Mouse (Mus musculus): ENCODE results near the gene Mia2. TPM values are rescaled to one million over a fixed set of nuclear protein-coding genes. Genes with fewer than 3 reads are reported as not detected.

Mia2 gene
- polyA plus RNA-seq, 1 experiment from 2014 or later = 33.2 TPM

GRCm38 (mm10) chr12:59072286-59072685 is 23.3 kb upstream of the Mia2 start:
- H3K9ac ChIP-seq (ENCODE audit: low read length) = no peak overlapping the region
- no peak overlapping the region for H3K4me3 ChIP-seq (ENCODE audit: control insufficient read depth in 1 of 2, insufficient read depth in 1 of 2, low read depth in 1 of 2, low read length in 2 of 2)
- H3K36me3 ChIP-seq (ENCODE audit: control insufficient read depth, insufficient read depth, low read length) = peaks cover 69% of the 10 kb centered on the region
- H3K27ac ChIP-seq (replicated peaks in 1 of 2; ENCODE audit: control insufficient read depth in 1 of 2, insufficient read depth in 1 of 2, low read depth in 2 of 2, low read length in 2 of 2) = no peak overlapping the region
- 77% methylated on average over 11 of the region's 11 CpGs for WGBS
- no peak overlapping the region for H3K4me2 ChIP-seq (ENCODE audit: low read length)
- H3K9me3 ChIP-seq (ENCODE audit: control insufficient read depth, low read length) = no peaks in the 10 kb centered on the region
- ATAC-seq (ENCODE audit: insufficient number of reproducible peaks, insufficient read depth, low FRiP score, low read depth) = no peak
- no peaks in the 10 kb centered on the region for H3K27me3 ChIP-seq (ENCODE audit: control insufficient read depth, insufficient read depth, low read length)
- H3K4me1 ChIP-seq (ENCODE audit: control insufficient read depth in 2 of 2, insufficient read depth in 2 of 2, low read length in 2 of 2) = peaks cover 0 to 8% of the 10 kb centered on the region in 2 experiments; a peak in 2 of 4 replicates

- WGBS = 83% methylated on average over 3 of the region's 3 CpGs
- Histone ChIP-seq H3K4me1 (ENCODE audit: control insufficient read depth in 2 of 2, insufficient read depth in 2 of 2, low read length in 2 of 2) (no peaks in the 10 kb centered on the region), H3K9me3 (ENCODE audit: control insufficient read depth, low read length) (no peaks in the 10 kb centered on the region), H3K36me3 (ENCODE audit: control insufficient read depth, insufficient read depth, low read length) (peaks cover 57% of the 10 kb centered on the region), H3K4me2 (ENCODE audit: low read length) (no peak overlapping the region), H3K9ac (ENCODE audit: low read length) (no peak overlapping the region), H3K27me3 (ENCODE audit: control insufficient read depth, insufficient read depth, low read length) (no peaks in the 10 kb centered on the region), H3K4me3 (ENCODE audit: control insufficient read depth in 1 of 2, insufficient read depth in 1 of 2, low read depth in 1 of 2, low read length in 2 of 2) (no peak overlapping the region), H3K27ac (replicated peaks in 1 of 2; ENCODE audit: control insufficient read depth in 1 of 2, insufficient read depth in 1 of 2, low read depth in 2 of 2, low read length in 2 of 2) (no peak overlapping the region)
- ATAC-seq (ENCODE audit: insufficient number of reproducible peaks, insufficient read depth, low FRiP score, low read depth) = no peak
Observed at GRCm38 (mm10) chr12:59074052-59074451, 21.5 kb upstream of the Mia2 start.

- H3K4me1 ChIP-seq (ENCODE audit: control insufficient read depth in 2 of 2, insufficient read depth in 2 of 2, low read length in 2 of 2) = no peaks in the 10 kb centered on the region
- no peak overlapping the region for H3K4me2 ChIP-seq (ENCODE audit: low read length)
- H3K27ac ChIP-seq (replicated peaks in 1 of 2; ENCODE audit: control insufficient read depth in 1 of 2, insufficient read depth in 1 of 2, low read depth in 2 of 2, low read length in 2 of 2) = no peak overlapping the region
- H3K36me3 ChIP-seq (ENCODE audit: control insufficient read depth, insufficient read depth, low read length) = peaks cover 27% of the 10 kb centered on the region
- H3K9me3 ChIP-seq (ENCODE audit: control insufficient read depth, low read length) = no peaks in the 10 kb centered on the region
- H3K27me3 ChIP-seq (ENCODE audit: control insufficient read depth, insufficient read depth, low read length) = no peaks in the 10 kb centered on the region
- H3K4me3 ChIP-seq (ENCODE audit: control insufficient read depth in 1 of 2, insufficient read depth in 1 of 2, low read depth in 1 of 2, low read length in 2 of 2) = no peak overlapping the region
- WGBS = 95% methylated on average over 3 of the region's 3 CpGs
- no peak for ATAC-seq (ENCODE audit: insufficient number of reproducible peaks, insufficient read depth, low FRiP score, low read depth)
- H3K9ac ChIP-seq (ENCODE audit: low read length) = no peak overlapping the region
Observed at GRCm38 (mm10) chr12:59076996-59077395, 18.6 kb upstream of the Mia2 start.

- Histone ChIP-seq H3K9me3 (ENCODE audit: control insufficient read depth, low read length) (no peaks in the 10 kb centered on the region), H3K4me3 (ENCODE audit: control insufficient read depth in 1 of 2, insufficient read depth in 1 of 2, low read depth in 1 of 2, low read length in 2 of 2) (no peak overlapping the region), H3K36me3 (ENCODE audit: control insufficient read depth, insufficient read depth, low read length) (peaks cover 19% of the 10 kb centered on the region), H3K27ac (replicated peaks in 1 of 2; ENCODE audit: control insufficient read depth in 1 of 2, insufficient read depth in 1 of 2, low read depth in 2 of 2, low read length in 2 of 2) (no peak overlapping the region), H3K27me3 (ENCODE audit: control insufficient read depth, insufficient read depth, low read length) (no peaks in the 10 kb centered on the region), H3K4me2 (ENCODE audit: low read length) (no peak overlapping the region), H3K4me1 (ENCODE audit: control insufficient read depth in 2 of 2, insufficient read depth in 2 of 2, low read length in 2 of 2) (no peaks in the 10 kb centered on the region), H3K9ac (ENCODE audit: low read length) (no peak overlapping the region)
- no peak for ATAC-seq (ENCODE audit: insufficient number of reproducible peaks, insufficient read depth, low FRiP score, low read depth)
- WGBS = 89% methylated on average over 3 of the region's 3 CpGs
Observed at GRCm38 (mm10) chr12:59077883-59078282, 17.7 kb upstream of the Mia2 start.

- H3K9ac ChIP-seq (ENCODE audit: low read length) = no peak overlapping the region
- no peak overlapping the region for H3K4me3 ChIP-seq (ENCODE audit: control insufficient read depth in 1 of 2, insufficient read depth in 1 of 2, low read depth in 1 of 2, low read length in 2 of 2)
- ATAC-seq (ENCODE audit: insufficient number of reproducible peaks, insufficient read depth, low FRiP score, low read depth) = no peak
- no peaks in the 10 kb centered on the region for H3K27me3 ChIP-seq (ENCODE audit: control insufficient read depth, insufficient read depth, low read length)
- H3K4me2 ChIP-seq (ENCODE audit: low read length) = no peak overlapping the region
- H3K36me3 ChIP-seq (ENCODE audit: control insufficient read depth, insufficient read depth, low read length) = peaks cover 3% of the 10 kb centered on the region; the same call in 1 of the 2 replicates
- no peak overlapping the region for H3K27ac ChIP-seq (replicated peaks in 1 of 2; ENCODE audit: control insufficient read depth in 1 of 2, insufficient read depth in 1 of 2, low read depth in 2 of 2, low read length in 2 of 2)
- 85% methylated on average over 4 of the region's 4 CpGs for WGBS
- H3K9me3 ChIP-seq (ENCODE audit: control insufficient read depth, low read length) = no peaks in the 10 kb centered on the region
- H3K4me1 ChIP-seq (ENCODE audit: control insufficient read depth in 2 of 2, insufficient read depth in 2 of 2, low read length in 2 of 2) = no peaks in the 10 kb centered on the region
Observed at GRCm38 (mm10) chr12:59080461-59080860, 15.1 kb upstream of the Mia2 start.

- WGBS = 56% methylated on average over 5 of the region's 5 CpGs
- ATAC-seq (ENCODE audit: insufficient number of reproducible peaks, insufficient read depth, low FRiP score, low read depth) = no peak
- Histone ChIP-seq H3K9me3 (ENCODE audit: control insufficient read depth, low read length) (no peaks in the 10 kb centered on the region), H3K4me2 (ENCODE audit: low read length) (no peak overlapping the region), H3K4me3 (ENCODE audit: control insufficient read depth in 1 of 2, insufficient read depth in 1 of 2, low read depth in 1 of 2, low read length in 2 of 2) (no peak overlapping the region), H3K4me1 (ENCODE audit: control insufficient read depth in 2 of 2, insufficient read depth in 2 of 2, low read length in 2 of 2) (no peaks in the 10 kb centered on the region), H3K27me3 (ENCODE audit: control insufficient read depth, insufficient read depth, low read length) (no peaks in the 10 kb centered on the region), H3K9ac (ENCODE audit: low read length) (no peak overlapping the region), H3K27ac (replicated peaks in 1 of 2; ENCODE audit: control insufficient read depth in 1 of 2, insufficient read depth in 1 of 2, low read depth in 2 of 2, low read length in 2 of 2) (no peak overlapping the region), H3K36me3 (ENCODE audit: control insufficient read depth, insufficient read depth, low read length) (no peaks in the 10 kb centered on the region)
Observed at GRCm38 (mm10) chr12:59084446-59084845, 11.2 kb upstream of the Mia2 start.

GRCm38 (mm10) chr12:59086171-59086570 is 9.4 kb upstream of the Mia2 start:
- H3K27me3 ChIP-seq (ENCODE audit: control insufficient read depth, insufficient read depth, low read length) = no peaks in the 10 kb centered on the region

GRCm38 (mm10) chr12:59093543-59093942 is 2.1 kb upstream of the Mia2 start:
- ATAC-seq (ENCODE audit: insufficient number of reproducible peaks, insufficient read depth, low FRiP score, low read depth) = no peak
- WGBS = 31% methylated on average over 2 of the region's 2 CpGs

More at GRCm38 (mm10) chr12:59086171-59086570, 9.4 kb upstream of the Mia2 start:
- no peak overlapping the region for H3K4me3 ChIP-seq (ENCODE audit: control insufficient read depth in 1 of 2, insufficient read depth in 1 of 2, low read depth in 1 of 2, low read length in 2 of 2)
- no peaks in the 10 kb centered on the region for H3K36me3 ChIP-seq (ENCODE audit: control insufficient read depth, insufficient read depth, low read length)
- H3K9me3 ChIP-seq (ENCODE audit: control insufficient read depth, low read length) = no peaks in the 10 kb centered on the region
- 79% methylated on average over 5 of the region's 5 CpGs for WGBS
- no peaks in the 10 kb centered on the region for H3K4me1 ChIP-seq (ENCODE audit: control insufficient read depth in 2 of 2, insufficient read depth in 2 of 2, low read length in 2 of 2)
- no peak overlapping the region for H3K9ac ChIP-seq (ENCODE audit: low read length)
- H3K27ac ChIP-seq (replicated peaks in 1 of 2; ENCODE audit: control insufficient read depth in 1 of 2, insufficient read depth in 1 of 2, low read depth in 2 of 2, low read length in 2 of 2) = no peak overlapping the region
- no peak for ATAC-seq (ENCODE audit: insufficient number of reproducible peaks, insufficient read depth, low FRiP score, low read depth)
- H3K4me2 ChIP-seq (ENCODE audit: low read length) = no peak overlapping the region

More at GRCm38 (mm10) chr12:59093543-59093942, 2.1 kb upstream of the Mia2 start:
- Histone ChIP-seq H3K27me3 (ENCODE audit: control insufficient read depth, insufficient read depth, low read length) (no peaks in the 10 kb centered on the region), H3K9ac (ENCODE audit: low read length) (no peak overlapping the region), H3K36me3 (ENCODE audit: control insufficient read depth, insufficient read depth, low read length) (no peaks in the 10 kb centered on the region), H3K4me1 (ENCODE audit: control insufficient read depth in 2 of 2, insufficient read depth in 2 of 2, low read length in 2 of 2) (no peaks in the 10 kb centered on the region), H3K9me3 (ENCODE audit: control insufficient read depth, low read length) (no peaks in the 10 kb centered on the region), H3K4me3 (ENCODE audit: control insufficient read depth in 1 of 2, insufficient read depth in 1 of 2, low read depth in 1 of 2, low read length in 2 of 2) (no peak overlapping the region), H3K27ac (replicated peaks in 1 of 2; ENCODE audit: control insufficient read depth in 1 of 2, insufficient read depth in 1 of 2, low read depth in 2 of 2, low read length in 2 of 2) (no peak overlapping the region), H3K4me2 (ENCODE audit: low read length) (no peak overlapping the region)
